Mouse (Mus musculus): ENCODE measurements at regions not wholly inside any gene's neighbourhood (a gene's known extent, or its start where the extent isn't known, plus 50 kb on each side); places are given as distances from the start of the nearest gene placed in this dataset.

- Histone ChIP-seq H3K4me2 (no peak overlapping the region), H3K4me1 (replicated peaks) (peaks cover 11% of the 10 kb centered on the region), H3K27me3 (no peaks in the 10 kb centered on the region), H3K27ac (replicated peaks) (0 out of 2 replicates have a peak overlapping the region, but pooled peaks have one; percentile 65), H3K4me3 (no peak overlapping the region), H3K9ac (no peak overlapping the region), H3K36me3 (no peaks in the 10 kb centered on the region), H3K9me3 (no peaks in the 10 kb centered on the region)
- 15% methylated on average over 4 of the region's 4 CpGs for WGBS
- 0 out of 2 replicates have a peak, but pooled peaks have one; percentile 27 for ATAC-seq (ENCODE audit: low read depth)
Observed at GRCm38 (mm10) chr10:9569277-9569676, 105.7 kb downstream of the Samd5 start.

DNA sequence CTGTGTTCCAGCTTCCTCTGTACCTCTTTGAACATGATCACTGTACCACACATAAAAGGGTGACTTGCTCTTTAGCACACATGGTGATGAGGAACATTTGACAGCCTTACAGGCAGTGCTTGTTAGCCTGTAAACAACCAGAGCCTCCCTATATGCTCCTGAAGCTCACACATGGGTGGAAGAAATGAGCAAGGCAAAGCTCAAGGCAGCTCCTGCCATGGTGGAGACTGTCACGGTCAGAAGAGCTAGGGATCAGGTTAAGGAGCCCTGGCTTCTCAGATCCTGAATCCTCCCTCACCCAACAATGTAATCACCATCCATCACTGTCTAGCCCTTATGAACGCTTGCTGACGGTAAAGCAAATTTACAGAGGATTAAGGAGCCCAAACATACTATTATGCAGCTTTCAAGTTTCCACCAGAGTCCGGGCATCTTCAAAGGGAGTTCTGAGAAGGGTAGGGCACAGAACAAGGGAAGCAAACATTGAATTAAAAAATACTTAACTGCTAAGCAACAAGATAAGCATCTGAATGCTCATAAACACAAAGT, 117.4 kb downstream of the Samd5 start:
- 0 out of 2 replicates have a peak overlapping the region, but pooled peaks have one; percentile 13 for H3K27ac ChIP-seq (replicated peaks)
- no peaks in the 10 kb centered on the region for H3K36me3 ChIP-seq
- no peak overlapping the region for H3K4me3 ChIP-seq
- H3K9me3 ChIP-seq = no peaks in the 10 kb centered on the region
- 19% methylated on average over 4 of the region's 4 CpGs for WGBS
- no peak overlapping the region for H3K4me2 ChIP-seq
- no peak for ATAC-seq (ENCODE audit: low read depth)
- no peaks in the 10 kb centered on the region for H3K27me3 ChIP-seq
- no peak overlapping the region for H3K9ac ChIP-seq
- peaks cover 4% of the 10 kb centered on the region; the same call in 1 of the 2 replicates for H3K4me1 ChIP-seq (replicated peaks)

DNA sequence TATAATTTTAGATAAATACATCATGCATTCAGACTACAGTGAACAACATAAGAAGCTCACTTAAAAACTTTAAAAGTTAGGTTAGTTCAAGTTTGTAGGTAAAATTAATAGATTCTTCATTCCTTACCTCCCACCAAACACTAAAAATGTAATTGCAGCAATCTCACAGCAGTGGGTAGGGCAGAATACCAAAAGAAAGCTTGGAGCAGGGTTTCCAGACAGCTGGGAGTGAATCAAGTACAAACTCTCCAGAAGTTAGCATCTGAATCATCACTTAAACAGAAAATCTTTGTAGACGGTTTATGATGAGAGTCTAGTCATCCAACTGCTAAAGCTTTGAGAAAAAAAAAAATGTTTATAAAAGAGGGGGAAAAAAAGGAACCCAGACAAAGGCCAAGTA, 117.9 kb downstream of the Samd5 start:
- Histone ChIP-seq H3K9me3 (no peaks in the 10 kb centered on the region), H3K27me3 (no peaks in the 10 kb centered on the region), H3K36me3 (no peaks in the 10 kb centered on the region), H3K4me2 (no peak overlapping the region), H3K4me1 (replicated peaks) (peaks cover 4% of the 10 kb centered on the region; the same call in 1 of the 2 replicates), H3K27ac (replicated peaks) (no peak overlapping the region), H3K9ac (no peak overlapping the region), H3K4me3 (no peak overlapping the region)
- WGBS = 28% methylated on average over 1 of the region's 1 CpGs
- ATAC-seq (ENCODE audit: low read depth) = no peak

GRCm38 (mm10) chr10:9553946-9554345, 121.1 kb downstream of the Samd5 start:
- H3K4me1 ChIP-seq (replicated peaks) = peaks cover 4% of the 10 kb centered on the region; the same call in 1 of the 2 replicates
- H3K36me3 ChIP-seq = no peaks in the 10 kb centered on the region
- no peak overlapping the region for H3K9ac ChIP-seq
- H3K4me3 ChIP-seq = no peak overlapping the region
- H3K4me2 ChIP-seq = no peak overlapping the region
- no peaks in the 10 kb centered on the region for H3K9me3 ChIP-seq
- no peaks in the 10 kb centered on the region for H3K27me3 ChIP-seq
- 18% methylated on average over 3 of the region's 3 CpGs for WGBS
- ATAC-seq (ENCODE audit: low read depth) = no peak
- no peak overlapping the region for H3K27ac ChIP-seq (replicated peaks)

GRCm38 (mm10) chr10:9549913-9550709, 124.9 kb downstream of the Samd5 start:
- ATAC-seq (ENCODE audit: low read depth) = no peak
- WGBS = 78% methylated on average over 10 of the region's 10 CpGs
- Histone ChIP-seq H3K4me2 (no peak overlapping the region), H3K4me1 (replicated peaks) (no peaks in the 10 kb centered on the region), H3K9me3 (no peaks in the 10 kb centered on the region), H3K27me3 (no peaks in the 10 kb centered on the region), H3K4me3 (no peak overlapping the region), H3K27ac (replicated peaks) (no peak overlapping the region), H3K36me3 (no peaks in the 10 kb centered on the region), H3K9ac (no peak overlapping the region)

GRCm38 (mm10) chr10:9545807-9546206, 129.2 kb downstream of the Samd5 start:
- WGBS = 63% methylated on average over 6 of the region's 6 CpGs
- Histone ChIP-seq H3K4me2 (no peak overlapping the region), H3K27me3 (no peaks in the 10 kb centered on the region), H3K36me3 (no peaks in the 10 kb centered on the region), H3K9ac (no peak overlapping the region), H3K27ac (replicated peaks) (no peak overlapping the region), H3K4me1 (replicated peaks) (no peaks in the 10 kb centered on the region), H3K9me3 (no peaks in the 10 kb centered on the region), H3K4me3 (no peak overlapping the region)
- ATAC-seq (ENCODE audit: low read depth) = no peak

DNA sequence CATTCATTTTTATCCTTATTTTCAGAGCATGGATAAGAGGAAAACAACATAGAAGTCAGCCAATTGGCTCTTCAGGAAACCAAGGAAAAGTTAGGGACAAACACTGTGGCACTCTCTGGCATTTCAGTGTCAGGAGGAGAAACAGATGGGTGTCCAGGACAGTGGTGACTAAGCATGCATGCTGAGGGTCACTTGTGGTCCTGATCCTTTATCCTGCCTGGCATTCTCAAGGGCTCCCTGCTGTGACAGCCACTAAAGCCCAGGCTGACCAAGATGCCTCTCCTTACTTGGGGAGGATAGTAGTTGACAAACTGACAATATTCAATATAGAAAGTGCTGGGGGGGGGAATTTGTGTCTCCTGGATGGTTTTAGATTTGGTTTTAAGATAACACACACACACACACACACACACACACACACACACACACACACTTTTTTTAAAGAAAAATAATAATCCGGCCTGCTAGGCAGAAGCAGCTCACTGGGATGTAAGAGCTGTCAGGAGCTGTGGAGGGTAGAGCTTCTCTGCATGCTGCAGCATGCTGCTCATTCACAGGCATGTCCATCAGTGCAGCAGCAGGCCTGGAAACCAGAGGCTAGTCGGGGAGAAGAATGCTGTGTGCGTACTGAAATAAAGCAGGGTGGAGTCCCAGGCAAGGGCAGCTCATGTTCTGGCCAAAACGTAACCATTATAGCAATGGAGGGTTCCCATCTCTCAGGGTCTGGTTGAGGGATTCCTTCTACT, 130.8 kb downstream of the Samd5 start:
- Histone ChIP-seq H3K27me3 (no peaks in the 10 kb centered on the region), H3K4me3 (no peak overlapping the region), H3K27ac (replicated peaks) (no peak overlapping the region), H3K9ac (no peak overlapping the region), H3K36me3 (no peaks in the 10 kb centered on the region), H3K9me3 (no peaks in the 10 kb centered on the region), H3K4me2 (no peak overlapping the region), H3K4me1 (replicated peaks) (no peaks in the 10 kb centered on the region)
- ATAC-seq (ENCODE audit: low read depth) = no peak
- WGBS = 52% methylated on average over 4 of the region's 4 CpGs

- Histone ChIP-seq H3K27ac (replicated peaks) (no peak overlapping the region), H3K4me3 (no peak overlapping the region), H3K36me3 (no peaks in the 10 kb centered on the region), H3K27me3 (no peaks in the 10 kb centered on the region), H3K9me3 (no peaks in the 10 kb centered on the region), H3K4me1 (replicated peaks) (no peaks in the 10 kb centered on the region), H3K4me2 (no peak overlapping the region), H3K9ac (no peak overlapping the region)
- WGBS = 90% methylated on average over 1 of the region's 1 CpGs
- no peak for ATAC-seq (ENCODE audit: low read depth)
Observed at GRCm38 (mm10) chr10:9541579-9541978, 133.4 kb downstream of the Samd5 start.

DNA sequence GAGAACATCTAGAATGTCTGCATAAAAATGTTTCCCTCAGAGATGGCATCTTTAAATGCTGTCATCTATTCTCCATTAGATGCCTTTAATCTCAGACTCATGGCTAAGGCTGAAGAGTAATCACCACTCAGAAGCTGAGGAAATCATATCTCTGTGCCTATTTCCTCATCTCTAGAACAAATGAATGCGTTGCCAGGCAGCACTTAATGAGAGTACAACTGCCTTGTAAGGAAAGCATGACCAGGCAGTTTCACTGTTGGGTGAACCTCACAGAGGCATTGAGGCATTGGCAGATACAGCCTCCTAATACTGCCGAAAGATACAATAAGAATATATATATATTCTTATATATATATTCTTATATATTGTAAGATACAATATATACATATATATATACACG, 137.3 kb downstream of the Samd5 start:
- peaks cover 4% of the 10 kb centered on the region; the same call in 1 of the 2 replicates for H3K4me1 ChIP-seq (replicated peaks)
- no peaks in the 10 kb centered on the region for H3K36me3 ChIP-seq
- no peak overlapping the region for H3K27ac ChIP-seq (replicated peaks)
- no peaks in the 10 kb centered on the region for H3K9me3 ChIP-seq
- H3K27me3 ChIP-seq = no peaks in the 10 kb centered on the region
- no peak overlapping the region for H3K9ac ChIP-seq
- no peak overlapping the region for H3K4me2 ChIP-seq
- WGBS = 80% methylated on average over 3 of the region's 3 CpGs
- no peak for ATAC-seq (ENCODE audit: low read depth)
- no peak overlapping the region for H3K4me3 ChIP-seq

- no peak overlapping the region for H3K4me2 ChIP-seq
- no peak for ATAC-seq (ENCODE audit: low read depth)
- WGBS = 69% methylated on average over 8 of the region's 8 CpGs
Observed at GRCm38 (mm10) chr10:9534552-9534951, 140.5 kb downstream of the Samd5 start.

DNA sequence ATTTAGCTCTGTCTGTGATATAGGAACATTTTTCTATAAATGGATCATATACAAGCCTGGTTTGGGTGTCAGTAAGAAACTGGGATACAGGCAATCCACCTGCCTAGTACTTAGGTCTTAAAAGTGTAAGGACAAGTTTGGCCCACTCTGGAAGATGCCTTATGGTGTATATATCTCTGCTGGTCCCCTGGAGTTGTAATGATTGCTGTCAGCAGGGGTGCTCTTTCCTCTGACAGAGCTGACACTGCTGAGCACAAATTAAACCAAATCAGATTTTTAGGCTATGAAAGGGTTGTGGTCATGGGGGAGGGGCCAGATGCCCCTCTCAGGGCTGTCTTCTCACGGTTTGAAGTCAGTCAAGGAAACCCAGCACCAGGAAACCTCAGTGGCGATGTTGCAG, 141.7 kb downstream of the Samd5 start:
- Histone ChIP-seq H3K4me3 (no peak overlapping the region), H3K4me2 (no peak overlapping the region), H3K4me1 (replicated peaks) (peaks cover 4% of the 10 kb centered on the region; the same call in 1 of the 2 replicates), H3K36me3 (no peaks in the 10 kb centered on the region), H3K27me3 (no peaks in the 10 kb centered on the region), H3K27ac (replicated peaks) (no peak overlapping the region), H3K9ac (no peak overlapping the region), H3K9me3 (no peaks in the 10 kb centered on the region)
- no peak for ATAC-seq (ENCODE audit: low read depth)
- whole genome bisulfite sequencing = 27% methylated on average over 2 of the region's 2 CpGs

More at GRCm38 (mm10) chr10:9534552-9534951, 140.5 kb downstream of the Samd5 start:
- Histone ChIP-seq H3K9ac (no peak overlapping the region), H3K27me3 (no peaks in the 10 kb centered on the region), H3K9me3 (no peaks in the 10 kb centered on the region), H3K4me1 (replicated peaks) (peaks cover 4% of the 10 kb centered on the region; the same call in 1 of the 2 replicates), H3K27ac (replicated peaks) (no peak overlapping the region), H3K36me3 (no peaks in the 10 kb centered on the region), H3K4me3 (no peak overlapping the region)

GRCm38 (mm10) chr10:9531931-9532330, 143.1 kb downstream of the Samd5 start:
- Histone ChIP-seq H3K9me3 (no peaks in the 10 kb centered on the region), H3K4me1 (replicated peaks) (peaks cover 9% of the 10 kb centered on the region; the same call in 1 of the 2 replicates), H3K9ac (no peak overlapping the region), H3K27me3 (no peaks in the 10 kb centered on the region), H3K4me2 (no peak overlapping the region), H3K36me3 (no peaks in the 10 kb centered on the region), H3K4me3 (no peak overlapping the region), H3K27ac (replicated peaks) (no peak overlapping the region)
- WGBS = 77% methylated on average over 5 of the region's 5 CpGs
- ATAC-seq (ENCODE audit: low read depth) = no peak

Data from neural tube, embryonic 13.5 days (tissue).